22 mouse cellular contexts compared by ENCODE assay signal in genomic region chr11:104512436-104512835, GRCm38 (mm10).
"Had no signal": no experiment of that assay in that cellular context is flagged by ENCODE, and none has a peak within 500 bp of the region (broad histone marks: within the 10 kb centered on the region; RNA-seq: fewer than 3 reads in every experiment).

No protein-coding gene starts in this region.

- H3K27ac ChIP-seq: kidney, embryonic 15.5 days; limb, embryonic 12.5 days; limb, embryonic 15.5 days; liver, embryonic 14.5 days; midbrain, embryonic 10.5 days; midbrain, embryonic 13.5 days; neural tube, embryonic 13.5 days had no signal

- ATAC-seq: liver, postnatal 0 days; lung, postnatal 0 days; midbrain, embryonic 13.5 days; midbrain, embryonic 16.5 days had no signal

- H3K4me2 ChIP-seq: kidney, embryonic 15.5 days; limb, embryonic 12.5 days; limb, embryonic 15.5 days; liver, embryonic 11.5 days; lung, embryonic 14.5 days; midbrain, embryonic 13.5 days; neural tube, embryonic 13.5 days had no signal

- H3K4me1 ChIP-seq: kidney, embryonic 15.5 days; limb, embryonic 12.5 days; limb, embryonic 15.5 days; megakaryocyte, embryonic 14.5 days; midbrain, embryonic 10.5 days; midbrain, embryonic 13.5 days; neural tube, embryonic 13.5 days had no signal

- H3K4me3 ChIP-seq: kidney, embryonic 15.5 days; limb, embryonic 12.5 days; limb, embryonic 15.5 days; megakaryocyte, embryonic 14.5 days; midbrain, embryonic 10.5 days; midbrain, embryonic 13.5 days; myocyte; neural tube, embryonic 13.5 days had no signal

- H3K9me3 ChIP-seq: kidney, embryonic 15.5 days; limb, embryonic 12.5 days; limb, embryonic 15.5 days; megakaryocyte, embryonic 14.5 days; midbrain, embryonic 10.5 days; midbrain, embryonic 13.5 days; neural tube, embryonic 13.5 days had no signal

- H3K27me3 ChIP-seq: kidney, embryonic 15.5 days; limb, embryonic 12.5 days; limb, embryonic 15.5 days; megakaryocyte, embryonic 14.5 days; midbrain, embryonic 13.5 days; neural tube, embryonic 13.5 days had no signal

- H3K9ac ChIP-seq: kidney, embryonic 15.5 days; limb, embryonic 12.5 days; limb, embryonic 15.5 days; liver, embryonic 14.5 days; liver, postnatal 0 days; lung, embryonic 14.5 days; midbrain, embryonic 13.5 days; neural tube, embryonic 13.5 days had no signal

- DNase-seq: kidney, adult 8-10 months; kidney, postnatal 10 days; kidney, postnatal 36 days; left cerebral cortex, postnatal 4 days; liver, postnatal 0 days; lung, embryonic 14.5 days; retina, postnatal 1 day; right cerebral cortex, postnatal 25 days; thymus, adult 18-20 months; thymus, postnatal 4 days had no signal
